Mouse (Mus musculus): ENCODE data around the gene Pdxp.
A peak's percentile ranks its signal among the peaks of the same experiment; 100 is the strongest.

Pdxp gene

GRCm38 (mm10) chr15:78928539-78928938 is 14.8 kb downstream of the Pdxp start:
- DNase-seq: no peak

- no peak for DNase-seq
Measured at GRCm38 (mm10) chr15:78930192-78930706, 16.5 kb downstream of the Pdxp start.

GRCm38 (mm10) chr15:78930801-78931426 is 17.2 kb downstream of the Pdxp start:
- no peak for DNase-seq

DNA sequence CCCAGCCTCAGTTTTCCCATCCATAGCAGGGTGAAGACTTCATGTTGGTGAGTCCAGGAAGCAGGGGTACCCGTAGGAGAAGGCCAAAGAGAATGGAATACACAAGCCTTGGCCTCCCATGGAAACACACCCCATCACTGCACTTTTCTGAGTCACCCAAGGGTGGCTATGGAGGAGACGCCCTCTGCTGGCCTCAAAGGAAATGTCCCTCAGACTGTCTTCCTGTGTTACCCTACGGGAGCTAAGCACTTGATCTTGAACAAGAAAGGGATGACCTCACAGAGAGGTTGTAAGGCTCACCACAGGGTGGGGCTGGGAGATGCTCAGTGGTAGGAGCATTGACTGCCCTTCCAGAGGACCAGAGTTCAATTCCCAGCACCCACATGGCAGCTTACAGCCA is 17.9 kb downstream of the Pdxp start:
- DNase-seq: peak; percentile 74

GRCm38 (mm10) chr15:78934784-78935320 is 21.1 kb downstream of the Pdxp start, which contains the start of gene Nol12:
TSS of gene Nol12 (plus strand) at chr15:78934933.
- peak; percentile 88 for DNase-seq

DNA sequence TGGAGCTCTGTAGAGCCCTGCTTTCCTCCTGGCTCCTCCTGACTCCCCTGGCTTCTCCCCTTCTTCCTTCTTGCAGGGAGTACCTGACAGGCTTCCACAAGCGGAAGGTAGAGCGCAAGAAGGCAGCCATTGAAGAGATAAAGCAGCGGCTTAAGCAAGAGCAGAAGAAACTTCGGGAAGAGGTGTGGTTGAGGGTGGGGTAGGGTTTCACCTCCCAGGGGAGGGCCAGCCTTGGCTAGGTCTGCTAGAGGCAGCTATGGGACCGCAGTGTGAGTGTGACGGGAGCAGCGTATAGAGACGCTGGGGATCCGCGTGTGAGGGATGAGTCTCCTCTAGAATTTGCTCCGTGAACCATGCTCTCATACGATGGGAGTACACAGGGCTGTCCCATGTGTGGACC is 22.7 kb downstream of the Pdxp start:
- no peak for DNase-seq

- no peak for DNase-seq
Measured at GRCm38 (mm10) chr15:78937311-78937710, 23.6 kb downstream of the Pdxp start.

DNA sequence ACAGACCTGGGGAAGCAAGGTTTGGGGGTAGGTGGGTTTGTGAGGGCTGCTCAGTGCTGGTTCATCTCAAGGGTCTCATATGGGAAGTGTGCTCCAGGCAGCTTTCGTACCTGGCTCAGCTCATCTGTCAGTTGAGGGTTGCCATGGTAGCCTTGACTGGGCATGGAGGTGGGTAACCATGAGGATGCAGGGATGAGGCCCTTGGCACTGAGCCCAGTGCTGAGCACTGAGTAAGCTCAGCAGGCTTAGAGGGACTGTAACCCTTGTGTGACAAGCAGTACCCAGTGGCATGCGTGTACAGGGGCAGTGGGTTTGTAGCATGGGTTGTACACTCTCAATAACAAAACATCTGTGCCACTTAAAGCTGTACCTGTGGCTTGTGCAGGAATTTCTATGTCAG is 24.2 kb downstream of the Pdxp start:
- no peak for DNase-seq

DNA sequence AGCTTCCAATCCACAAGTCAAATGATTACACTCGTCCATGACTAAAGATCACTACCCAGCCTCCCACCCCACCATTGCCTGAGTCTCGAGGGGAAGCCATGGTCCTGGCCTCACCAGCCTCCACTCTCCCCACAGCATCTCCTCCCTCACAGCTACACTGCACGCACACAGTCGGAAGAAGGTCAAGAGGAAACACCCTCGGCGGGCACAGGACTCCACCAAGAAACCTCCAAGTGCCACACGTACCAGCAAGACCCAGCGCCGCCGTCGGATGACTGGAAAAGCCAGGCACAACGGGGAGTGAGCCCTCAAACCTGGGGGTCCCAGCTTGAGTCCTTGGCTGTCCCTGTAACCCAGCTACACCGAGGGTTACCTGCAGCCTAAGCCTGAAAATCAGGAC is 26.6 kb downstream of the Pdxp start:
- no peak for DNase-seq

DNA sequence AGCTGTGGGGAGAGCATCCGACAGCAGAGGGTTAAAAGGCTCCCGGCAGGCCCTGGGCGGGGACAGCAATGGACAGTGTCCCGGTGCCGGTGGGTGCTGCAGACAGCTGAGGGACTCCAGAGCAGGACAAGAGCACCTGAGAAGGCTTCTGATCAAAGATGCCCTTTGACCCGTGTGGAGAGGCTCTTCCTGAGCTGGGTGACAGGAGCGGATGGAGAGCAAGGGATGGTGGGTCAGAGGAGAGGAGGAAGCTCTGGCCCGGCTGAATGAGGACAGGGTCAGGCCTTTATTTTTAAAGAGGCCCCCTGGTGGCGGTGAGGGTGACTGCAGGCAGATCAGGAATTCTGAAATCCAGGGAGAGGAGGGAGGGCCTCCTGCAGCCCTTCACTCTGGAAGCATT is 28.9 kb downstream of the Pdxp start:
- DNase-seq: peak; percentile 90

GRCm38 (mm10) chr15:78946232-78946631 is 32.5 kb downstream of the Pdxp start:
- DNase-seq: no peak

- peak; percentile 93 for DNase-seq
Measured at GRCm38 (mm10) chr15:78947657-78948056, 33.9 kb downstream of the Pdxp start, which contains the start of gene Triobp. TSS of gene Triobp (plus strand) at chr15:78947724.

GRCm38 (mm10) chr15:78948152-78948725 is 34.5 kb downstream of the Pdxp start:
- DNase-seq: no peak

DNA sequence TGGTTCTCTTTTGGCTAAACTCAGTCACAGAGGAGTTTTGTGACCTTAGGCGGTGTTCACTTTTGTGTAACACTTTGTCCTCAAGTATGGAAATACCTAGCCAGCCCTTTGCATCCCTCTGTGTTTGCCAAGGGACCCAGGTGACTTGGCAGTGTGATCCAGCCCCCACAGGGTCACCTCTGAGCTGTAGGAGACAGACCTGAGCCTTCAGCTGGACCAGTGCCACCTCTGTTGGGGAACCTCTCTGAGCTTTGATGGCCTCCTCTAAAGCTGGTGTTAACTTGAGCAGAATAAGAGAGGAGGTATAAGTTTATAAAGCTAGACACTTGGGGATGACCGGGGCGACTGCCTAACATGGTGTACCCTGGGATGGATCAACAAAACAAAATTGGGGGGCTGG is 35.2 kb downstream of the Pdxp start:
- no peak for DNase-seq

DNA sequence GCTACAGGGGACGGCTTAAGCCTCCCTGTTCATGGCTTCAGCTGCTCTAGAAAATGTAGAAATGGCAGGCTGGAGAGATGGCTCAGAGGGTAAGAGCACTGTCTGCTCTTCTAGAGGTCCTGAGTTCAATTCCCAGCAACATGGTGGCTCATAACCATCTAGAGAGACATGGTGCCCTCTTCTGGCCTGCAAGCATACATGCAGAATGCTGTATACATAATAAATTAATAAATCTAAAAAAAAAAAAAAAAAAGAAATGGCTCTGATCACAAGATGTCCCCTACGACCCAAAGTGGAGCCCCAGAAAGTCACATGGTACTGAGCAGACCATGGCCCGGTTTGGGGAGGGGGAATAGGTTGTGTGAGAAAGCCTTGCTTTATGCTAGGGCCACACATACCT is 41.9 kb downstream of the Pdxp start:
- no peak for DNase-seq

DNA sequence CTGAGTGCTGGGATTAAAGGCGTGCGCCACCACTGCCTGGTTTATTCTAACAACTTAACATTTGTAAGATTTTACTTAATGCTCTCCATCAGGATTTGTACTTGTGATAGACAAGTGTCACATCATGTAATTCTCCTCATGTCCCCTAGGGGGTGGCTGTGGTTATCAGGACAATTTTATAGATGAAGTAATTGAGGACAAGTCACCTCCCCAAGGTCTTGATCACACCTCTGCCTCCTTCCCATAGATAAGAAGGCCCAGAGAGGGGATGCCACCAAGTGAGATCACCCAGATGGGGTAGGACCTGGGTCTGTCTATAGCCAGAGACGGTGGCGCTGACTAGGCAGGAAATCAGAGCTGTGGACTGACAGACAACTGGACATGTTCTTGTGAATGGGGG is 42.6 kb downstream of the Pdxp start:
- no peak for DNase-seq

DNA sequence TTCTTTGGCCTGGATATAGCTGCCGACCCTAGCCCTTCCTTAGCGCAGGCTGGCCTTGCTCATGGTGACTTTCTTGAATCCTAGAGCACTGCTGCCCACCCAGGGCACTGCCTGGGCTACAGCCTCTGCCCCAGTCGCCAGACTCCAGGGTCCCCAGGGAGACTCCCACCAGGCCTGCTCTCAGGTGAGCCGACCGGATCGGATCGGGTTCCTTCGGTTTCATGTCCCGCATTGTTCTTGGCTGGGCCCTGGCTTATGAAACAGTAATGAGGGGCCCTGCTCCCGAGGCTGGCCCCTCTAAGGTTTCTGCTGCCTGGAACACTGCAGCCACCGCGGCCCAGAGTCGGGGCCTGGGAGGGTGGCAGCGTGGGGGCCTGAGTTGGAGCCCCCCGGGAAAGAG is 43.3 kb downstream of the Pdxp start:
- no peak for DNase-seq

DNA sequence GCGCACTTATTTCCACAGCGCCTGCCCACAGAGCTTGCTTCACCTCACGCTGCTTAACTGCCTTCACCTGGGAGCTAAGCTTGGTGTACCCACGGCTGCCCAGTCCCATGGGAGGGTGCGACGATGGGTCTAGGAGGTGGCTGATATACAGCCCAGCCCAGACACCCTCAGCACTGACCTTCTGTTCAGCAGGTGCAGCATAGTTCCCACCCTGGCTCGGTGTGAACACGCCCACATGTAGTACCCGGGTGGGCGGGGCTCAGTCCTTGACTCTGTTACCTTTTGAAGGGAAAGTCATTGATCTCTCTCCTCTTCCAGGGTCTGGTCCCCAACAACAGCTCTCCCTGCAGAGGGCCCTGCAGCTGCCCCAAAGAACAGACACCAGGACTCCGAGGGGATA is 45.8 kb downstream of the Pdxp start:
- DNase-seq: no peak

- DNase-seq: no peak
Measured at GRCm38 (mm10) chr15:78960088-78960487, 46.4 kb downstream of the Pdxp start.

DNA sequence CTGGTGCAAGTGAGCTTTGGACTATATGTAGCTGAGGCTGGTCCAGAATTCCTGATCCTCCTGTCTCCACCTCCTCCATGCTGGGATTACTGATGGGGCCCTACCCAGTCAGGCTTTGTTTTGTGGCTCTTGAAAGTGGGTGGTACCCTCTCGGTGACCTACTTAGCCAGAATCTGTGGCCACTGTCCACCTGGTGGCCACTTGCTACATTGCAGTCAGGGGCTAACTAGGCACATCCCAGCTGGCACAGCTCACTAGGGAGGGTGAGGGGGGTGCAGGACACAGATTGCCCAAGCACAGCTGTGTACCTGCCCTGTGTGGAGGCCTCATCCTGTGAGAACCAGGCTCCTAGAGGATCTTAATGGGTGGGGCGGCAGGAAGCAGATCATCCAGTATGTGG is 49.2 kb downstream of the Pdxp start:
- peak; percentile 85 for DNase-seq
